ENCODE assay signal across 23 mouse cellular contexts in genomic region chr11:83802581-83802980, GRCm38 (mm10). TPM values are rescaled to one million over a fixed set of nuclear protein-coding genes. Genes with fewer than 3 reads are reported as not detected.
"Had no signal": no experiment of that assay in that cellular context is flagged by ENCODE, and none has a peak within 500 bp of the region (broad histone marks: within the 10 kb centered on the region; RNA-seq: fewer than 3 reads in every experiment).

No protein-coding gene starts in this region.

- H3K4me1 ChIP-seq: hindbrain, embryonic 12.5 days; intestine, embryonic 15.5 days; limb, embryonic 13.5 days; limb, embryonic 15.5 days; liver, embryonic 12.5 days had no signal

- DNase-seq: gastrocnemius, adult 2 months; gastrocnemius, postnatal 10 days; gastrocnemius, postnatal 25 days; layer of hippocampus, adult 9-11 months; layer of hippocampus, postnatal 36 days had no signal

- H3K27ac ChIP-seq: gastrocnemius, adult 2 months; heart, embryonic 10.5 days; hindbrain, embryonic 10.5 days; hindbrain, embryonic 12.5 days; hindbrain, embryonic 14.5 days; intestine, embryonic 15.5 days; kidney, postnatal 0 days; limb, embryonic 13.5 days; limb, embryonic 15.5 days; liver, embryonic 12.5 days; liver, embryonic 14.5 days had no signal

- H3K9me3 ChIP-seq: heart, embryonic 10.5 days; hindbrain, embryonic 10.5 days; hindbrain, embryonic 12.5 days; intestine, embryonic 15.5 days; limb, embryonic 13.5 days; limb, embryonic 15.5 days; liver, embryonic 12.5 days had no signal

- H3K36me3 ChIP-seq: heart, embryonic 10.5 days; heart, embryonic 12.5 days; hindbrain, embryonic 10.5 days; hindbrain, embryonic 12.5 days; intestine, embryonic 15.5 days; limb, embryonic 13.5 days; limb, embryonic 15.5 days; liver, embryonic 12.5 days had no signal

- H3K27me3 ChIP-seq: heart, embryonic 12.5 days; hindbrain, embryonic 12.5 days; intestine, embryonic 15.5 days; limb, embryonic 13.5 days; limb, embryonic 15.5 days had no signal

- H3K9ac ChIP-seq: heart, embryonic 12.5 days; hindbrain, embryonic 12.5 days; hindbrain, embryonic 14.5 days; intestine, embryonic 15.5 days; limb, embryonic 13.5 days; limb, embryonic 15.5 days; liver, embryonic 12.5 days; liver, embryonic 14.5 days had no signal

- H3K4me3 ChIP-seq: gastrocnemius, adult 2 months; heart, embryonic 10.5 days; heart, embryonic 12.5 days; hindbrain, embryonic 10.5 days; hindbrain, embryonic 12.5 days; intestine, embryonic 15.5 days; limb, embryonic 13.5 days; limb, embryonic 15.5 days; liver, embryonic 12.5 days had no signal

- ATAC-seq: forebrain, embryonic 16.5 days; hindbrain, embryonic 16.5 days; inflammation-experienced regulatory T-cells, adult 6 months; intestine, embryonic 15.5 days; intestine, postnatal 0 days; liver, embryonic 12.5 days had no signal

- H3K4me2 ChIP-seq: heart, embryonic 12.5 days; hindbrain, embryonic 12.5 days; hindbrain, embryonic 14.5 days; intestine, embryonic 15.5 days; limb, embryonic 13.5 days; limb, embryonic 15.5 days; liver, embryonic 12.5 days had no signal

RNA-seq across cellular contexts. Expression of gene Hnf1b, which starts 47.3 kb away (rescaled TPM):
- polyA plus RNA-seq: hindbrain, embryonic 10.5 days; inflammation-experienced regulatory T-cells, adult 6 months; limb, embryonic 13.5 days had no signal

RNA-seq across cellular contexts. Expression of gene Wfdc21, which starts 55.8 kb away (rescaled TPM):
- polyA plus RNA-seq: forebrain, embryonic 16.5 days; frontal cortex, adult 2 months; heart, embryonic 10.5 days; heart, embryonic 12.5 days; heart, embryonic 14.5 days; hindbrain, embryonic 10.5 days; hindbrain, embryonic 12.5 days; hindbrain, embryonic 14.5 days; hindbrain, embryonic 16.5 days; inflammation-experienced regulatory T-cells, adult 6 months; intestine, embryonic 15.5 days; intestine, postnatal 0 days; limb, embryonic 11.5 days; limb, embryonic 13.5 days had no signal
